Mouse (Mus musculus): ENCODE measurements around the gene Hmcn2.

DNA sequence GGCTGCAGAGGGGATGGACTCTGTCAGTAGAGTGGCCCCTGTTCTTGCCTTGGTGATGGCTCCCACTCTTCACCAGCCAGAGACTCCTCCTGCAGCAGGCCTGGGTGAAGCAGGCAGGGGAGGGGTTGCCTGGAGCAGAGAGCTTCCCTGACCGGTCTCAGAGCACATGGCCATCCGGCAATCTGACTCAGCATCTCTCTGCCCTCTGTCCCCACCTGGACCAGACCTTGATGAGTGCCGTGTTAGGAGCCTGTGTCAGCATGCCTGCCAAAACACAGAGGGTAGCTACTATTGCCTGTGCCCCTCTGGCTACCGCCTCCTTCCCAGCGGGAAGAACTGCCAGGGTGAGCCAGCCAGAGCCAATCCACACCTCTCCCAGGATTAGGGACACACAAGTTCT, 144.2 kb downstream of the Hmcn2 start:
- no peak for TF ChIP-seq CTCF (IDR thresholded peaks at IDR 0.05; ENCODE audit: borderline replicate concordance, extremely low read depth, insufficient read depth, insufficient read length)
- no peak for TF ChIP-seq POLR2A (IDR thresholded peaks at IDR 0.05; ENCODE audit: borderline replicate concordance, extremely low read depth, insufficient read depth, insufficient read length, poor library complexity, severe bottlenecking)

All from brain, embryonic 14.5 days (tissue).